Mouse (Mus musculus): Measurements from ENCODE around the gene Uba52. TPM values are rescaled to one million over a fixed set of nuclear protein-coding genes. Genes with fewer than 3 reads are reported as not detected.
A peak's percentile ranks its signal among the peaks of the same experiment; 100 is the strongest.

Uba52 gene
- polyA plus RNA-seq, 1 experiment from 2014 or later: 843 TPM

- no peak for ATAC-seq (ENCODE audit: insufficient read depth, low FRiP score, low read depth)
- Histone ChIP-seq H3K36me3 (no peaks in the 10 kb centered on the region), H3K27ac (no peak overlapping the region), H3K27me3 (replicated peaks) (peaks cover 63% of the 10 kb centered on the region), H3K4me2 (peak overlapping the region; percentile 31; the same call in 1 of the 2 replicates), H3K9me3 (no peaks in the 10 kb centered on the region), H3K4me1 (peaks cover 46% of the 10 kb centered on the region), H3K4me3 (replicated peaks) (no peak overlapping the region; the same call in 1 of the 2 replicates), H3K9ac (0 out of 2 replicates have a peak overlapping the region, but pooled peaks have one; percentile 1)
- 12% methylated on average over 23 of the region's 23 CpGs for WGBS
These were observed 8.6 kb downstream of the Uba52 start for GRCm38 (mm10) chr8:70501820-70502529.

GRCm38 (mm10) chr8:70500386-70501301 is 10.0 kb downstream of the Uba52 start:
- H3K9me3 ChIP-seq: no peaks in the 10 kb centered on the region
- no peak overlapping the region for H3K27ac ChIP-seq
- no peaks in the 10 kb centered on the region for H3K36me3 ChIP-seq
- H3K4me3 ChIP-seq (replicated peaks): peak overlapping the region; percentile 19
- ATAC-seq (ENCODE audit: insufficient read depth, low FRiP score, low read depth): peak; percentile 12; the same call in 1 of the 2 replicates
- peak overlapping the region; percentile 47 for H3K4me2 ChIP-seq
- no peak overlapping the region for H3K9ac ChIP-seq
- H3K4me1 ChIP-seq: peaks cover 42% of the 10 kb centered on the region
- 9% methylated on average over 39 of the region's 39 CpGs for WGBS
- peaks cover 77% of the 10 kb centered on the region for H3K27me3 ChIP-seq (replicated peaks)

DNA sequence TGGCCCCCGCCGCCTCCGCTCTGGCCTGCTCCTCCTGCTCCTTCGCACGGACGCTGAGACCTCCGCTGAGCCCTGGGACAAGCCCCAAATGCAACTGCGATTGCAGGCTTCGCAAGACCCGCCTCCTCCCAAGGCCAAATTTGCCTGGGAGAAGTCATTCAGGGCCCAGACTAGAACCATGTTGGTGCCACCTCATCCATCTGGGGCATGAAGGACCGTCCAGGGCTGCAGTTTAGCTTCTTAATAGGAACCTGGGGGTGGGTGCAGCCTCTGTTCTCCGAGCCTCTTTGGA is 14.9 kb downstream of the Uba52 start:
- Histone ChIP-seq H3K9me3 (no peaks in the 10 kb centered on the region), H3K36me3 (no peaks in the 10 kb centered on the region), H3K9ac (no peak overlapping the region), H3K4me1 (peaks cover 32% of the 10 kb centered on the region), H3K4me2 (no peak overlapping the region), H3K27ac (no peak overlapping the region), H3K27me3 (replicated peaks) (peaks cover 98% of the 10 kb centered on the region), H3K4me3 (replicated peaks) (no peak overlapping the region; the same call in 1 of the 2 replicates)
- WGBS: 10% methylated on average over 12 of the region's 12 CpGs
- no peak for ATAC-seq (ENCODE audit: insufficient read depth, low FRiP score, low read depth)

- Histone ChIP-seq H3K4me2 (no peak overlapping the region), H3K27ac (no peak overlapping the region), H3K27me3 (replicated peaks) (peaks cover 98% of the 10 kb centered on the region), H3K36me3 (no peaks in the 10 kb centered on the region), H3K9ac (no peak overlapping the region), H3K4me3 (replicated peaks) (no peak overlapping the region; the same call in 1 of the 2 replicates), H3K4me1 (peaks cover 30% of the 10 kb centered on the region), H3K9me3 (no peaks in the 10 kb centered on the region)
- ATAC-seq (ENCODE audit: insufficient read depth, low FRiP score, low read depth): no peak
- WGBS: 8% methylated on average over 20 of the region's 21 CpGs
These were observed 15.4 kb downstream of the Uba52 start for GRCm38 (mm10) chr8:70495001-70495770.

DNA sequence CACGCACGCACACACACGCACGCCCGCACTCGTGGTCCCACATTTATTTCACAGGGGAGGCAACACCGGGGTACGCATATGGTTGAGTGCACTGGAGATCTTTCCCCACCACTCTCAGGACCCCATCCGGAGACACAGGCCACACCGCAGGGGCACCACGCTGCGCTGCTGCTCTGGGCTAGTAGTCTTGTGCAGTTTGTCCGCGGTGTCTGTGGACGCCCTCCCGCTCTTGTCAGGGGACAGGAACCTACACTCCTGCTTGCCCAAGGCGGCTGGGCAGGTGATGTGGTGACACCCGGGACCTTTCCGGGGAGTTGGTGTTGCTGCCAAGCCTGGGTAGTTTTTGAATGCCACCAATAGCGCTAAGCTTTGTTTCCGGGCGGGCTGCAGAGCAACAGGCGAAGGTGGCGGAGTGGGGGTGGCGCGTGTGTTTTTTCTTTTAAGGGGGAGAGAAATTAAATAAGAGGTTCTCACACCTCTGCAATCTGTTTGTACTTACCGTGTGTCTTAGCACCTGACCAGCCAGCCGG is 16.1 kb downstream of the Uba52 start:
- Histone ChIP-seq H3K4me2 (peak overlapping the region; percentile 82; the same call in 1 of the 2 replicates), H3K27me3 (replicated peaks) (peaks cover 98% of the 10 kb centered on the region), H3K9me3 (no peaks in the 10 kb centered on the region), H3K9ac (no peak overlapping the region), H3K4me3 (replicated peaks) (peak overlapping the region; percentile 12; the same call in 1 of the 2 replicates), H3K4me1 (peaks cover 35% of the 10 kb centered on the region), H3K36me3 (no peaks in the 10 kb centered on the region), H3K27ac (no peak overlapping the region)
- no peak for ATAC-seq (ENCODE audit: insufficient read depth, low FRiP score, low read depth)
- 4% methylated on average over 28 of the region's 28 CpGs for WGBS

DNA sequence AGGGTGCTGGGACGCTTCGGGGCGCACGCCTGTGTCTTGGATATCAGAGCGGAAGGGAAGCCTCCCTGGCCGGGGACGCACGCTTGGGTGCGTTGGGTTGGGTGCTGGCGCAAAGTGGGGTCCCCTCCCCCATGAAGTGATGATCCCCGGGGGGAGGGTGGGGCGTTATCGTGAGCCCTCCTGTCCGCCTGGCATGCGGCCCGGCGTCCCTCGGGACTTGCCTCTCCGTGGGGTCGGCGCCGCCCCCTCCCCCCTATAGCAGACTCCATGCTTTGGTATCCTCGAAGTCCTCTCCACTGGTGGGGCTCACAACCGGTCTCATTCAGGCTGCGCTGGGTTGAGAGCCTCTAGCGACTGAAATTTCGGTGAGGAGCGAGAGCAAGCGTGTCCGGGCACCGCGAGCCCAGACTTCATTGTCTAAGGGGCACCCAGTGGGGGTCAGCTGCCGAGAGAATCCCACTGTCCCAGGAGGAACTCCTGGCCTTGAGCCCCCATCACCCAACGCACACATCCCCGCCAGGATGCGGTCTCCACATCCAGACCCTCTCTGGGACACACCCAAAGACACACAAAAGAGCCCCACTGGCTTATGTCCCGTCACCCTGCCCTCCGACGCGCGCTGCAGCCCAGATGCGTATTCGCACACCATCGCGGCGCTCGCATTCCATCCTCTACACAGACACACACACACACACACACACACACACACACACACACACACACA is 16.7 kb downstream of the Uba52 start:
- H3K4me1 ChIP-seq: peaks cover 42% of the 10 kb centered on the region
- WGBS: 1% methylated on average over 47 of the region's 47 CpGs
- peaks cover 98% of the 10 kb centered on the region for H3K27me3 ChIP-seq (replicated peaks)
- H3K9me3 ChIP-seq: no peaks in the 10 kb centered on the region
- peak overlapping the region; percentile 39 for H3K4me3 ChIP-seq (replicated peaks)
- H3K4me2 ChIP-seq: peak overlapping the region; percentile 82
- ATAC-seq (ENCODE audit: insufficient read depth, low FRiP score, low read depth): no peak
- H3K27ac ChIP-seq: no peak overlapping the region
- no peaks in the 10 kb centered on the region for H3K36me3 ChIP-seq
- no peak overlapping the region for H3K9ac ChIP-seq

DNA sequence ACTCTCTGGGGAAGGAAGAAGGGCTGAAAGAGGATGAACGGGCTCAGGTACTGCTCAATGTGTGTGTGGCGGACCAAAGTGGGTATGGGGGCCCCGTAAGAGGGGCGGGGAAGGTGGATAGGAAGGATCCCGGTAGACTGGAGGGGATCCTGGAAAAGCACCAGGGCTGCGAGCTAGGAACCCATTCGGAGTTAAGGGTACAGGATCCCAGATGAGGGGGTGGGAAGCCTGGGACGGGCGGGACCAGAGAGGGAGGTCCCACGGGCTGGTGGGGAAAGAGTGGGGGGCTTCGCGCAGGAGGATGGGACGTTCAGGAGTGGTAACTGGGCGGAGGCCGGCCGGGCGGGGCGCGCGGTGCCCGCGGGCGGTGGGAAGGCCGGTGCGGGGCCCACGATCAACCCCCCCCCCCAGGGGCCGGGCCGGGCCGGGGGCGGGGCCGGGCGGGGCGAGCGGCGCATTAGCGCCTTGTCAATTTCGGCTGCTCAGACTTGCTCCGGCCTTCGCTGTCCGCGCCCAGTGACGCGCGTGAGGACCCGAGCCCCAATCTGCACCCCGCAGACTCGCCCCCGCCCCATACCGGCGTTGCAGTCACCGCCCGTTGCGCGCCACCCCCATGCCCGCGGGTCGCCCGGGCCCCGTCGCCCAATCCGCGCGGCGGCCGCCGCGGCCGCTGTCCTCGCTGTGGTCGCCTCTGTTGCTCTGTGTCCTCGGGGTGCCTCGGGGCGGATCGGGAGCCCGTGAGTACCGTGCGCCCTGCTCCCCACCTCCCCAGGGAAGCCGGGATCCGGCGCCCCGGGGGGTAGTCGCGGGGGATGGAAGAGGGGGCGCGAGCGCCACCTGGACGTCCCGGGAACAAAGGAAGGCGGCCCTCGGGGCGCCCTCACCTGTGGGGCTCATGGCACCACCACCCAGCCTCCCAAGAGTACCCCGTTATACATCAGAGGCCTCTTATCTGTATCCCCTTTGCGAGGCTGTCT is 17.6 kb downstream of the Uba52 start, which contains the start of gene Crlf1:
Gene Crlf1, plus strand, starts transcription at position 495 of the 977 bp plus-strand sequence.
- H3K4me3 ChIP-seq (replicated peaks): peak within 1 kb of the TSS; percentile 39
- no peak for ATAC-seq (ENCODE audit: insufficient read depth, low FRiP score, low read depth)
- under 1% methylated on average over 70 of the region's 93 CpGs for WGBS
- H3K4me2 ChIP-seq: peak within 1 kb of the TSS; percentile 82
- no peak within 1 kb of the TSS for H3K27ac ChIP-seq
- H3K9ac ChIP-seq: no peak within 1 kb of the TSS
- H3K9me3 ChIP-seq: no peaks in the 10 kb centered on the region
- H3K27me3 ChIP-seq (replicated peaks): peaks cover 98% of the 10 kb centered on the region
- peaks cover 51% of the 10 kb centered on the region for H3K4me1 ChIP-seq
- H3K36me3 ChIP-seq: no peaks in the 10 kb centered on the region

DNA sequence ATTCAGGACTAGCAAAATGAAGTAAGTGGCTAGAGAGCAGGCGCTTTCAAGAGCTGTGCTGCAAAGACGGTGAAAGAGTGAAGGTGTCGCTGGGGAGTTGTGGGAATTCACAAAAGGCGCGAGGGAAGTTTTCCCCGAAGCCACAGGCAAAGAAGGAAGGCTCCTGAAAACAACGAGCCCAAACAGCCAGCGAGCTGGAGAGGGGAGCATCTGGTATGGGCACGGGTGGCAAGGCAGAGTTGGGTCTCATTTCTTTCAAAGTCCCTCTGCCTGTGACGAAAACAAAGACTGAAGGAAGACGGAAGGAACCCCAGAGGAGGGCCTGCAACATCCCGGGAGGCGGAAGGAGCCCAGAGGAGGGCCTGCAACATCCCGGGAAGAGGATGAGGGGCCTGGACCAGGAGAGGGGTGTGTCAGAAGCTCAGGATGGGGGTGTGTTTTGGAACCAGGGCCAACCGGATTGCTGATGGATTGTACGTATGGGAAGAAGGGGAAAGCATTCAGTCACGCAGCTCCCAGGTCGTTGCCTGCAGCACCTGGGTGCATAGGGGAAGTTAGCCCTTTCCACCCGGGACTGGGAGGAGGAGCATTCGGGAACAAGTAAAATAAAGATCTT is 19.6 kb downstream of the Uba52 start:
- no peak for ATAC-seq (ENCODE audit: insufficient read depth, low FRiP score, low read depth)
- Histone ChIP-seq H3K4me1 (peaks cover 57% of the 10 kb centered on the region), H3K27ac (no peak overlapping the region), H3K4me2 (no peak overlapping the region; the same call in 1 of the 2 replicates), H3K36me3 (no peaks in the 10 kb centered on the region), H3K9me3 (no peaks in the 10 kb centered on the region), H3K9ac (no peak overlapping the region), H3K27me3 (replicated peaks) (peaks cover 96% of the 10 kb centered on the region), H3K4me3 (replicated peaks) (no peak overlapping the region)
- 9% methylated on average over 20 of the region's 20 CpGs for WGBS

DNA sequence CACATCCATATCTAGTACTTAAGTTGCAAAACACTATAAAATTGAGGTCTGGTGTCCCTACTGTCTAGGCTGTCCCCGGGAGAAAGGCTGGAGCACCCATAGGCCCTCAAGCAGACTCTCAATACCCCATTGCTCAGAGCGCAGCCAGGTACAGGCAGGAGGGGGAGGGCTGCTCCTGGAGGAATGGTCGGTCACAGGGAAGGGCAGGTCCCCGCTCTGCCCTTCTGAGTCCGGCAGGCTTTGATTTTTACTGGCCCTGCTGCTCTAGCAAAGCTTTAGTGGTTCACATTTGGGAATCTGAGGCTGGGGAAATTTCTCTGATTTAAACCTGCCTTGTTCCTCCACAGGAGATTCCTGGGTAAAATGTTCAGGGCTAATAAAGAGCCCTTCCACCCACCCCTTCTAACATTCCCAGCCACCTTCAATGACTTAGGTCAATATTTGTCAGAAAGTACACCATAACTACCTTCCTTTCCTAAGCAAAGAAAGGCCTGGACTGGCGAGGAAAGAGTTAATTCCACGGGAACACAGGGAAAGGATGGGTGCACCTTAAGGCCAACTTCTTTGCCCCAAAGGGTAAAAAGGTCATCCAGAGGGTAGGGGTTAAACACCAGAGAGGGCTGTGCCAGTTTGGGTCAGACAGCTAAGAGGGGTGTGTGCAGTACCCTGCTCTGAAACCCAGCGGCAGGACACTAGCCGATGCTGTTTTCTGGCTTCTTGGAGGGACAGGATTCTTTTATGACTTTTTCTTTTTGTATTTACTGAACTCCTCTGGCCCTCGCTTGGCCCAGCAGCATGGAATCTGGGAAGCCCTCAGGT is 20.3 kb downstream of the Uba52 start:
- no peak overlapping the region for H3K9ac ChIP-seq
- H3K36me3 ChIP-seq: no peaks in the 10 kb centered on the region
- H3K4me3 ChIP-seq (replicated peaks): peak overlapping the region; percentile 35
- H3K27ac ChIP-seq: no peak overlapping the region
- H3K9me3 ChIP-seq: no peaks in the 10 kb centered on the region
- ATAC-seq (ENCODE audit: insufficient read depth, low FRiP score, low read depth): no peak
- H3K4me2 ChIP-seq: peak overlapping the region; percentile 65; the same call in 1 of the 2 replicates
- 25% methylated on average over 10 of the region's 10 CpGs for WGBS
- H3K4me1 ChIP-seq: peaks cover 57% of the 10 kb centered on the region
- peaks cover 96% of the 10 kb centered on the region for H3K27me3 ChIP-seq (replicated peaks)

Data from stomach, embryonic 15.5 days (tissue).